Mouse (Mus musculus): ENCODE results near the gene Cdh4.

Gene Cdh4

DNA sequence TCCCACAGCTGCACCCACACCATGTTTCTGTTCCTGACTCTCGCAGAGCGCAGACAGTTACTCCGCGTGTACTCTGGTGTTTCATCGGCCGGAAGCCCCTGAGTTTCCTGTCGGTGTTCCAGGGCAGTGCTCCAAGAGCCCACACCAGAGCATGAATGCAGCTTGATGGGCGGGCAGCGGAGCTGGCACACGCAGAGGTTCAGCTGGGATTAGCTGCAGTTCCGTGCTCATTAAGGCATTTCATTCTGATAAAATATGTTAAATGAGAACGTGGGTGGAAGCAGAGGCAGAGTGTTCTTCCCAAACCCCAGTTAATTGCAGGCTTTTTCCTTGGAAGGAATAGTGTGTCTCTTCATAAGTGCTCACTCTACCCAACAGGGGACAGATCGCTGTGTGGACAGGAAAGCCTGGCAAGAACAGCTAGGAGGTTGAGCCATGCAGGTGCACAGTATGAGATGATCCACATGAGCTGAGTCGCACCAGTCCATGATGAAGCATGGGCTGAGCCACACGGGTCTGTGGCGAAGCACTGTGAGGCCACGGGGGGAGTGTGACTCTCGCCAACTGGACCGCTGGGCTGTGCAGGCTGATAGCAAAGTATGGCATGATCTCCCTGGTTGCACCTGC lies 357.8 kb downstream of the Cdh4 start:
- no peak for DNase-seq

DNA sequence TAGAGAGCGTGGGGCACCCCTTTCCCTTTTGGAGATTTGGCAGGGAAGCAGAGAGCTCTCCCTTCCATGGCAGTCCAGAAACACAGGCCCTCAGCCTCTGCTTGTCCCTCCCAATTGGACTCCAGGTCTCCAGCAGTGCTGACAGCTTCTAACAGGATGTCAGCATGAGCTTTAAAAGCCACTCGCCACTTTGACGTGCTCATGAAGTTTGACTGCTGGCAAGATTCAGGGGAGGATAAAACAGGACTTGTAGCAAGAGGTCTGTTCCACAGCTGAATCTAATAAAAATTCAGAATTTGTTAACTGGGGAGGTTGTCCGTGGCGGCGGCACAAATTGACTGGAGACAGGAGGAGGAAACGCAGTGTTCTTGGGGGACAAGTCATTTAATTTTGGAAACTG lies 358.8 kb downstream of the Cdh4 start:
- DNase-seq: no peak

DNA sequence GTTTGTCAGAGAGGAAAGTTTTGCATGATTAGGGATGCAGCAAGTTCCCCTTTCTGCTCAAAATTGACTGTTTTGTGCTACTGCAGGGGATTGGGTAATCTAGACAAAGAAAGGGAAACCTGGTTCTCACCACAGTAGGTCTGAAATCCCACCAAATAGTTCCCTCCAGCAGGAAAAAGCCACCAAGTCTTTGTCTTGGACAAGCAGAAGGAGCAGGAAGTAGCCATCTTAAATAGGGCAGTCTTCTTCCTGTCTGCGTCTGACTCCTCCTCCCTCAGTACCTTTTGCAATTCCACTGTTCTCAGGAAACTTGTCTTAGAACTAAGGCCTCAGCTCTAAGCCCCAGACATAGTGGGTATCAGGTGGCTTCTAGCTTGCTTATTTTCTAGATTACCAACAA lies 360.2 kb downstream of the Cdh4 start:
- DNase-seq: no peak

DNA sequence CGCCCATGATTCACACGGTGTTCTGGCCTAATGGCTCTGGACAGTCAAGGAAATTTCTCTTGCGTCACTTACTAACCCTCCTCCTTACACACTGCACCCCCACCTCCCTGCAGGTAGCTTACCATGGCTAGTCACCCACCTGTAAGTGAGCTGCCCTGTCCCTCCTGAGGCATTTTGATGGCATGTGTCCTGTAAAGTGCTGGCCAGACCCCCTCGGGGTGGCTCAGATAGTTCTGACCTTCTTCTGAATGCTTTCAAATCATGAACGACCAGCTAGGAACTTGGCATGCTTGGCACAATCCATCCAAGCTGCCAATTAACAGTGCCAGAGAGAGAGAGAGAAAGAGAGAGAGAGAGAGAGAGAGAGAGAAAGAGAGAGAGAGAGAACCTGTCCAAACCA lies 368.9 kb downstream of the Cdh4 start:
- no peak for DNase-seq

DNA sequence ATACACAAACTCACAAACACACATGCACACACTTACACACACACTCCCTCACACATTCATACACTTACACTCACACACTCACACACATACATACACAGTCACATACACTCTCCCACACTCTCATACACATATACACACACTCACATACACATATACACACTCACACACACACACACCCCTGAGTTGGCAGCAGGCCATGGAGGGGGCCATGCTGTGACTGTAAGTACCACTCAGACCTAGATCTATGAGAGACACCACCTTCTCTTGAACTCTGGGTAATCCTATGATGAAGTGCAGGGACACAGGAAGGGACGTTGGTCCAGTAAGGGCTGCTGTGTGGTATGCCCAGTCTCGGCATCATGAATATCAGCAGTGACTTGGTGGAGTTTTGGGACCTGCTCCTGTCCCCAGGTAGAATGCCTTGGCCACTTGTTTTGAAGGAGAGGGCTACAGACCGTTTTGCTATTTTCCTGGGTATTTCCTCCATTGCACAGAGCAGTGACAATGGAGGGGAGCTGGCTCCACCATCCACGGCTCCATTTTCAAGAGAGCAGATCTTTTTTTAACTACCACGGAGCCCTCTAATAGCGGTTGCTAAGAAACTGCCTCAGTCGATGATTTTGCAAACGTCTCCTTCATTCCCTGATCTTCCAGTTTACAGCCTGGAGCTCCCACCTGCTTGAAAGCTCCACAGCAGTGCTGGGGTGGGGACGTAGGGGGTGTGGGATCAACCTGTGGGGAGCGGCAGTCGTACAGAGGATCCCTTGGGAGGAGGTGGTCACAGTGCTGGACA lies 371.0 kb downstream of the Cdh4 start:
- DNase-seq: no peak

DNA sequence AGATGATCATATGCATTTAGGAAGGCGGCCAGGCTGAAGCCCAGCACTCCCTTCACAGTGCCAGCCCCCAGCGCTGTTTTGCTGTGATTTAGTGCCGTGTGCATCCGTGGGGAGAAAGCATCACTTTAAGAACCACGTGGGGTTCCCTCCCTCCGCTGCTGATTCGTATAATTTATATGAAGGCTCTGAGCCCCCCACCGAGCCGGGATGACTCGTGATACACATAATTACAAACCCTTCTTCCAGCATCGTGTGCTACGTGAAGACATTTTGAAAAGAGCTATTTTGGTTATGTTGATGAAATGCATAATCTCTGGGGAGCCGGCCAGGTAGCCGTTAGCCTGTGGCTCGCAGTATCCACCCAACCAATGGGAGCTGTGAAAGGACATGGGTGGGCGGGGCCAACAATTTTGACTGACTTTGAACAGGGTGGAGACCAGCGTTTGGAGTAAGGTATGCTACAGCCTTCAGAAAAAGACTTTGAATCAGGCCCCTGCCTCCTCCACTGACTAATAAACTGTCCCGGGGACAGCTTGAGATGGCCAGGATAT lies 382.6 kb downstream of the Cdh4 start:
- no peak for DNase-seq

DNA sequence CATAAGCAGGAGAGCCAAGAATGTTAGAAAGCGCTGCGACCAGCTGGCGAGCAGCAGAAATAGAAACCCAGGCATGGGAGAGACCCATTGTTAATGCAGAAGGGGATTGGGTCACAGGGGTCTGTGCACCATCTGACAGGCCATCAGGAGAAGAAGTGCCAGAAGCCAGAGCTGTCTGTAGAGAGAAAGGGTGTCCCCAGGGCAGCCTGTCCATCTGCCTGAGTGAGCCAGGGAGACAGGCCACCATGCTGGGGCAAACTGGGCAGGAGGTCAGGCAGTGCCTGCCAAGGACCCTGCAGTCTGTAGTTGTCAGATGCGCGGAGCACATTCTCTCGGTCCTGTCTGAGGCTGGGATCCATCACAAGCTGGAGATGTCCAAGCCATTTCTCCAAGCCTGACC lies 386.7 kb downstream of the Cdh4 start:
- no peak for DNase-seq

DNA sequence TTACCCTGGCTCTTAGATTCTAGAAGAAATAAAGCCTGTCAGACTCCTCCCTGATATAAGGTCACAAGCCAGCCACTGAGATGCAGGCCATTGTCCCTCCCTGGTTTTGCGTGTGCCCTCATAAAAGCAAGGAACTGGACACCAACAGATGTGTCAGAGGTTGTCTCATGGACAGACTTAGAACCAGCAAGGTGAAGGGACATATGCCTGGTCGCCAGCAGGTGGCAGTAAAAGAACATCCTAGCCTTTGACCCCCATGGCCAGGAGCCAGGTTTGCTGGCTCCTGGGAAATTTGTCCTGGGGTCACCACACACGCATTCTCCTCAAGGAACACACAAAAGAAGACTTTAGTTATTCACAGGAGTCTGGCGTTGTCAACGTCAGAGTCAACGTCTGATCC lies 387.7 kb downstream of the Cdh4 start:
- peak in 1 of 2 experiments; percentile 12 for DNase-seq

DNA sequence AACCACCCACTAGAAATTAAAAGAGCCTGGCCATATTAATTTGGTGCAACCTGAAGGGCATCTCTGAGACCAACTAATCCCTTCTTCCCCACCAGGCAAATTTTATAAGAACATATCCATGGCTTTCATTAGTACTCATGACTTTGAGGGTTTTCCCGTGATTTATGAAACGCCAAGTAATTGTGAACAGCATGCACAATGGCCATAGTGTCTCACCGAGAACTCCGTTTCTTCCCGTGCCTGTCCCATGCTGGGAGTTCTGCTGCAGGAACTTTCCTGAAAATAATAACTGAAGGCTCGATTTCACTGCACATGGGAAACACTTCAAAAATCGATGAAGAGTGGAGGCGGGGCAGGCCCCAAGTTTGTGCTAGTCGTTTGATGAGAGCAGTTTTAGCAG lies 392.7 kb downstream of the Cdh4 start:
- no peak for DNase-seq

DNA sequence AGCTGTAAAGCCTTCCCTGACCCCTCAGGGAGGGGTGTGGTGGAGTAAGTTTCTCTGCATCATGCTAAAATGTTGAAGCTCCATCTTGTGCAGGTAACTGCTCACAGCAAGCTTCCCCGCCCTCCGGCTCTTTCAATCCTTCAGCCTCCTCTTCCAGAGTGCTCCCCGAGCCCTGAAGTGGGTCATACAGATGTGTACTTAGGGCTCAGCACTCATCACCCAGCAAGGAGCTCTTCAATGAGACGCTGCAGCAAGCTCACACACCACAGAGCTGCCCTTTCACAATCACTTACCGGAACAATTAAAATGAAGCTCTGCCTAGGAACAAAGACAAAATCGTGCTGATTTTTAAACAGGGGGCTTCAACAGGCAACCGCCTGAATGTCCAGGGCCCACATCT lies 393.3 kb downstream of the Cdh4 start:
- no peak for DNase-seq

DNA sequence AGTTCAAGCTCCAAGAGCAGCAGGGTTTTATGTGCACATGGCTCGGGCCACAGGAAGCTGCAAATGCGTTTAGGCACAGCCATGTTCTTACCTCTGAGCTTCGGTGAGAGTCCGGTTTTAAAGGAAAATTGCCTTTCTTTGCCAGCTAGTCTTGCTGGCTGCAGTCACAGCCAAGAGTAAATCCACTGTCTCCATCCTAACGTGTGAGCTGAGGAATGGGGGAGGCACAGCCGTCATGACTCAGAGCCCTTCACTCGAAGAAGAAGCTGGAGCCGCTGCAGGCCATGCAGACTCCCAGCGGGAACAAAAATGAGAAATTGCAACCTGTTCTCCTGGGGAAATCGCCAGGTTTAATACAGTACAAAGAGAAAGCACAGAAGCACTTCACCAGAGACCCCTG lies 395.0 kb downstream of the Cdh4 start:
- DNase-seq: no peak

DNA sequence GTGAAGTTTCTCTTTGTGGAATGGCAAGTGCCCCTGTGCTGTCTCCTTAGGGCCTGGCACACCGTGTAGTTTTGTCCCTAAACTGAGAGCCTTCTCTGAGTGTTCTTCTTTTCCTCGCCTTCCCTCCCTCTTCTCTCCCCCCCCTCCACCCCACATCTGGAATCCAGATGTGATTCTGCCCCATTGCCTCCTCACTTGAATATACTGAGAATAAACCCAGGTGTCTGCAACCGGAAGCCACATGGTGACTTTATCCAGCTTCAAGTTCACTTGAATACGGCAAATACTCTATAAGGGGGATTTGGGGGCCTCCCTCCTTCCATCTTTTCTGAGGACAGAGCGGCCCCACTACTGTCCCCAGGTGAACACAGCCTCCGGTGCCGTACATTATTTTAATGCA lies 395.8 kb downstream of the Cdh4 start:
- no peak for DNase-seq

DNA sequence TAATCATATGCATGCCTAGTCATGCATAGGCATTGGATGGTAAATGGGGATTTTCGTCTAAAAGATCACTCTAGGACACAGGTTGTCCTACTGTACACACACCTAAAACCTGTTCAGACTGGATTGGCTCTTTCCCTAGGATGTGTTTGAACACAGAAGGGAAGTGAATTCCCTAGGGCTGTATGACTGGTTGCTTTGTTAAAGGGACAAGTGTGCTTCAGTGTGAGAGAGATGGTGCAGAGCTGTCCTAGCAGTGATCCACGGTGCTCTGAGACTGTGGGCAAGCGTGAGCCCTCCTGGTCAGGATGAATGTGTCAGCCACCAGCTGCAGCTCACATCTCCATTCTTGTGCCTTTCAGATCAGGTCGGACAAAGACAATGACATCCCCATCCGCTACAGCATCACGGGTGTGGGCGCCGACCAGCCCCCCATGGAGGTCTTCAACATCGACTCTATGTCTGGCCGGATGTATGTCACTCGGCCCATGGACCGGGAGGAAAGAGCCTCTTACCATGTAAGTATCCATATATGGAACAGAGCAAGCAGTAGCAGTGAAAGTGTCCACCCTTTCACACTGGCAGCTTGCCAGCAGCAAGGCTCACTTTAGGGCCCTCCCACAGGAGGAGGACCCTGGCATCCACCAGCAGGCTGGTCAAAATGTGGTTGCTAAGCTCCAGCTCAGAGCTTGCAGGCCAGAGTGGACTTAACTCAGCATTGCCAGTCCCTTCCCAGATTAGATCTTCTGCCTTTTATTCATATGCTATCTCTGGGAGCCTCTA lies 400.6 kb downstream of the Cdh4 start:
- no peak for DNase-seq

DNA sequence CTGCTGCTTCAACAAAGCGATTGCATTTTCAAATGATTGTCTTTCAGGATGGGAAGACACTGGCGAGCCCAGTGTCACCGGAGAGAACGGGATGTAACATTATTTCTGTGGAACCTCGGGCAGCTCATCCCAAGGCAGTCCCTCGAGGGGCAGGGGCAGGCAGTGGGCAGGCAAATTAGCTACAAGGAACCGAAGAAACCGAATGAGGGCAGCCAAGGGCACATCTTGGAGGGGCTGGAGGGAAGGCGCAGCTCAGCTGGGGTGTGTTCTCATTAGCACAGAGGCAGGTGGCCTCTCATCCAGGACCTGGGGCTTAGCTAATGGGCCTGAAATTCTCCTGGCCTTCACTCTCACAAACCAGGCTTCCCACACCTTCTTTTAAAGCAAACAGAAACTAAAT lies 407.5 kb downstream of the Cdh4 start:
- no peak for DNase-seq

DNA sequence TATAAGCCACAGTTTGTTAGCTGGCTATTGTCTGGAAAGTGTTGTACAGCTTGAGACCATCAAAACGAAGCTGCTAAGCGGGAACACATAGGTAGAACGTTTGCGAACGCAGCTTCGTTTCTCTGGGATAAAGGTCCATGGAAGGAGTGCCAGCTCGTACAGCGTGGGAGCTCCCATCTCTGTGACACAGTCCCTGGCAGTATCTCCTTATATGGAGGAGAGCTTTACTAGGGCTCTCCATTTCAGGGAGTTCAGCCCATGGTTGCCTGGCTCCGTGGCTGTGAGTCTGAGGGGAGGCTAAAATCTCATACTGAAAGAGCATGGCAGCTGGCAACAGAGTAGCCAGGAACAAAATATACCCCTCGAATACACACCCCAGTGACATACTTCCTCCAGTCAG lies 409.9 kb downstream of the Cdh4 start:
- DNase-seq: no peak

DNA sequence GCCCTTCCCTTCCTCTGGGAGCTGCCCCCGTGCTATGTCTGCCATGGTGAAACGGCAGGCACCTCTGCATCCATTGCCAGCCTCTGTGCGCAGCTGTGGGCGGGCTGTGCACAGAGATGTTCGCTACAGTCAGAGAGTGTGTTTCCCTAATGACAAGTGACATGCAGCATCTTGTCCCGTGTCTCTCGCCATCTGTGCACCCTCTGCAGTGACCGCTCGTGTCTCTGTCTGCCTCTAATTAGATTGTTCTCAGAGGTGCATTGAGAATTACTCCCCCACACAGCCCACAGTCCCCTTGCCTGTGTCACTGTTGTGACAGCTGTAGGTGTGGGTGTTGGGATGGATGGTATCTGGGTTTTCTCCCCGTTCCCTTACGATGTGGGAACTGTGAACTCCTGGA lies 410.6 kb downstream of the Cdh4 start:
- DNase-seq: no peak

DNA sequence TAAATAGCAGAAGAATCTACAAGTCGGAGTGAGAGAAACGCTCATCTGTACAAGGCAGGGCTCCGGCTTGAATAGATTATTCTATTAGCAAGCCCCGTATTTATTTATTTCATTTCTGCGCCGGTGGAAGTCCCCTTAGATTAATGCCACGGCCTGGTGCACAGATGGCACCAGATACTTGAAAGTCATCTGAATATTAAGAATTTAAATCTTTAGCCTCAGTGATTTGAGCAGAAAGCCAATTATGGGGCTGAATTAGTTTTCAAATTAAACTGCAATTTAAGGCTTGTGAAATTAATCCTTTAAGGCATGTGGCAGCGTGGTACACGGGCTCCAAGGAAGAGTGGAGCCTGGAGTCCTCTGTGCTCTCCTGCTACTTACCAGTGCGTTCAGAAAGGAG lies 411.7 kb downstream of the Cdh4 start:
- DNase-seq: no peak

DNA sequence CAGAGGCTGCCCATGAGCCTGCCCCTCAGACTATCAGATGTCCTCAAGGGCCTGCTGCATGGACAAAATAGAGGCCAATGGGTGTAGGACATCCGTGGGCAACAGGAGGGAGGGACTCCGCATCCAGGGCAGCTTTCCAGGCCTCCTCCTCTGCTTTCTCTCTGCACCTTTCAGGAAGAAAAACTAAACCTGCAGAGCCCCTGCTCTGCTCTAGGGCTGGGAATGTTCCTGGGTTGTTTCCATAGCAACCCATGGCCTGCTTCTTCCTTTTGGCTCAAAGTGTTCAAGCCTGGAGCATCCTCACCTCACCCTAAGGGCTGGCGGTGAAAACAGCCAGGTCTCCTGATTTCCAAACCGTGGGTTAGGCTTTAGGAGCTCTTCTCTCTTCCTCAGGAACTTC lies 414.9 kb downstream of the Cdh4 start:
- DNase-seq: no peak

DNA sequence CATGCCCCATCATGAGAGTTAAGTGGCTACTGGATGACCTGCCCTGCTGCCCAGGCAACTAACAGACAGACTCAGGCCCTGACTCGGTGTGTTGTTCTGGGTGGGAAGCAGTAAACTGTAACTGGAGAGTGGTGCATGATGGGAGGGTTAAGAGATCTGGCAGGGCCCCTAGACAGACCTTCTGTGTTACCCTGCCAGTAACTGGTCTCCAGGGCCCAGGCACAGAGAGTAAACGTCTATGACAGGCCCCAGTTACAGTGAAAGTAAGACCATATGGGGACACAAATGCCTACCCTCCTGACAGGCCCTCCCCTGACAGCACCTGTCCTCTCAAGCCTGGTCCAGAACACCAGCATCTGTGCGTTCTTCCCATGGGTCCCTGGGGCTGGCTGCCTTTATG lies 420.4 kb downstream of the Cdh4 start:
- DNase-seq: no peak

DNA sequence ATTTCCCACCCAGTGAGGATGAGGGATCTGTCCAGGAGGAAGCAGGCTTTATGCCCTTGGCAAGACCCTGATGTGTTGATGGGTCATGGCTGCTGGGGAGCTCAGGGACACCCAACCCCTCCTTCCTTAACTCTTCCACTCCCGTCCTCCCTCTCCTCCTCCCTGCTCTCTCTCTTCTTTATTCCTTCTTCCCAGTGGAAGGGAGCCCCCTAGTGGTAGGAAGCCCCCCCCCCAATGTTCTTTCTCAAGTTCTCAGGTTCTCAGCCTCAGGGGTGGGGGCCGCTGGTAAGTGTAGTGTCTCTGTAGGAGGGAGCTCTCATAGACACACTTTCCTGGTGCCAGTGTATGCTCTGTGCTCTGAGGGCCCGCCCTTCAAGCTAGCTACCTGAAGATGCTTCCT lies 421.0 kb downstream of the Cdh4 start:
- no peak for DNase-seq

DNA sequence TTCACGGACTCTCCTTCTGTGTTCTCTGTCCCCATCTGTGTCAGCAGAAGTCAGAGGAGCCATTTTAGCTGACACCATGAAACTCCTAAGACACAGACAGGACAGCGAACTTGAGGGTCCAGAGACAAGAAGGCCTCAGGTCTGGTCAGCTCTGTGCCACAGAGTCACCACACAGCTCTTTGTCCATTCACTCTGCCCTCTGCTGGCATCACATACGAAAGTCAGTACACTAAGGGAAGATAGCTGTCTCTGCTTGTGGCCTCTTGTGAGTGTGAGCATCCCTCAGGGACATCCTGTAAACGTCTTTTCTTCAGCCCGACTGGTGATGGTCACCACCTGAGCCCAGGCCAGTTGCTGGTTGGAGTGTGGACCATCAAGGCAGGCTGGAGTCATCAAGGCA lies 422.9 kb downstream of the Cdh4 start:
- DNase-seq: no peak

DNA sequence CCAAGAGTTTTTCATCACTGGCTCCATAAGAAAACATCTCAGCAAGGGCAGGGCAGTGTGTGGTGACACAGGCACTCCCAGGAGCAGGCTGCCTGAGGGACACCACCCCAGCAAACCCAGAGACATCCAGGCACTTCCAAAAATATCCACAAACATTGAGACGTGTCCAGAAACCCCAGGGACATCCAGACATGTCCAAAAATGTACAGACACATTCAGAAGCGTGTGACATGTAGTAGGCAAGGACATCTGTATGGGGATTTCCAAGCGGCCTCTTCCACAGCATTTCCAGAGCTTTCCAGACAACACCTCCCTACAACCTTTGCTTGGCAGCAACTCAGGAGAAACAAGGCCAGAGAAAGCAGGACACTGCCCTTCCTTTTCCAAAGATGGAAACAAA lies 425.4 kb downstream of the Cdh4 start:
- no peak for DNase-seq

DNA sequence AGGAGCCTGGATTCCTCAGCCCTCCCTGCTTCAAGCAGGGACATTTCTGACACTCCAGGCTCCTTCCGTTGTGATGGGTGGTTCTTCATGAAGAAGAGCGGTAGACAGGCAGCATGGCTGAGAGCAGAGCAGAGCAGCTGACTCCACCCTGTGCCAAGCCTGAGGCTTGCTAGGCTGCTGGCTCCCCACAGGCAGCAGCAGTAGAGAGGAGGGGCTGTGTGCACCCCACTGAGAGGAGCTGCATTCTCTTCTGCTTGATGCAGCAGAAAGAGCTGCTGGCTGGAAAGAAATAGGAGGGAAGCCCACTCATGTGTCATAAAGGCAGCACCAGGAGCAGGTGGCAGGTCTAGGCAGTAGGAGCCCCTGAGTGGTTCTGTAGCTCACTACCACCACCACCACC lies 427.6 kb downstream of the Cdh4 start:
- no peak for DNase-seq

DNA sequence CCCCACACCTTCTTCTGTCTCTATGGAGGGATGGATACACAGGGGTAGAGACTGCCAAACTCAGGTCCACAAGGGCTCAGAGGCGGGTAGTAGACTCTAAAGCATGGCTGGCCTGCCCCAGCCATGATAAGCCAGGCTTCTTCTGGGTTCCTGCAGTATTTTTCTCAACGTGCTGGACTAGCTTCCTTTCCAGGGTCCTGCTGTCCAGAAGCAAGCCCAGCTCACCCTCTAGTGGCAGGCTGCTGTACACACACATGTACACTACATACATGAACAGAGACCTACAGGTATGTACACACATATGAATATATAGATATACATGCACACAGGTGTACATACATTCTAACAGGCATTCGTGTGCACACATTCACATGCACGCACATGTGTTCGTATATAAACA lies 430.5 kb downstream of the Cdh4 start:
- DNase-seq: no peak
